Mouse (Mus musculus): ENCODE measurements at regions not wholly inside any gene's neighbourhood (a gene's known extent, or its start where the extent isn't known, plus 50 kb on each side); places are given as distances from the start of the nearest gene placed in this dataset.

DNA sequence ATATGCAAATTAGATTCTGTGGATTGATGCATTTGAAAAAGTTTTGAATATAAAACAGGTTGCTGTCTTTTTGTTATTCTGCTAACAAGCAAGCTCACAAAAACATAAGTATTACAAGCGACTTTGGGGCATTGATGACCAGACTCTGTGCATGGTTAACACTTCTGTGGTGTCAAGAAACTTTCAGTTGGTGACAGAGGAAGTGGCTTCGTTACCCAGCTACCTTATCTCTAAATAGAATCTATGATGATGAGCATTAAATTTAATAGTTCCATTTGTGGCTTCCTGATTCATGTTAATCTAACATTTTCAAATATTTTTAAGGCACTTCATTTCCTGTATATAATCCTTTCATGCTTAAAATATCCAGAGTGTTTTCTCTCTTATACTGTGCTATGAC lies 100.8 kb downstream of the Tm2d1 start:
- Histone ChIP-seq H3K27me3 (no peaks in the 10 kb centered on the region), H3K27ac (replicated peaks) (no peak overlapping the region), H3K9me3 (no peaks in the 10 kb centered on the region), H3K4me2 (replicated peaks) (no peak overlapping the region), H3K4me3 (no peak overlapping the region), H3K9ac (replicated peaks) (no peak overlapping the region), H3K4me1 (no peaks in the 10 kb centered on the region), H3K36me3 (no peaks in the 10 kb centered on the region)
- ATAC-seq (ENCODE audit: low FRiP score, low read depth), result no peak
- WGBS, result 72% methylated on average over 2 of the region's 2 CpGs

DNA sequence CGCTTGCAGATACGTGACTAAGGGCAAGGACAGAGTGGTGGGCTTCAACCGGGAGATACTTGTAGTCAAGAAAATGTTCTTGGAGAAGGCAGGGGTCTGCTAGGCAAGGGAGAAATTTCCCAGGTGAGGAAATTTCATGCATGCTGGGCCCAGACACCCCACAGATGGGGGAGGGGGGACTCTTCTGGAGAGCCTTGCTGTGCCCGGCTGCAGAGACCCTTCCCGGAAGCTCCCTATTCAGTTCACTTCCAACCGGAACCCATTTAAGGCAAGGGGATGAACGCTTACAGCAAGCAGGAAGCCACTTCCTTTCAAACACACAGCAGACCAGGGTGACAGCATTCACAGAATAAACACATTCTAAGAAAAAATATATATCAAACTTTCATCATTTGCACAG lies 124.8 kb downstream of the Tm2d1 start:
- WGBS, result 85% methylated on average over 7 of the region's 7 CpGs

DNA sequence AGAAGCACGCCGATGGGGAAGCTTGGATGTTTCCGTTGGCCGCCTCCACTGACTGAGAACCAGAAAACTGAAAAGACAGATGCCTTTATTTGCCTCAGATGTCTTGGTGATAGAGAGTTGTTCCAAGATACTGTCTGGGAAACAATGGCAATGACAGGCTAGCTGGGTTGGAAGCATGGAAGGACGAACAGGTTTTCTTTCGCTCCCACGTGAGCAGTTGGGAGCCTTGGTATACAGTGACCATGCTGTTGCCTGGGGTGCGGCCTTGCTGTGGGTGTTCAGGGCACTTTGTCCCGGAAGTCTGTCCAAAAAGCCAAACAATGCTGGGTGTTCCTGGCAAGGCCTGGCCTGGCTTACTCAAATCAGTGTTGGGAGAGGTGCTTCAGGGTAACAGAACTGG lies 125.4 kb downstream of the Tm2d1 start:
- WGBS, result 79% methylated on average over 9 of the region's 9 CpGs
- no peaks in the 10 kb centered on the region for H3K9me3 ChIP-seq
- H3K4me3 ChIP-seq, result no peak overlapping the region
- H3K9ac ChIP-seq (replicated peaks), result no peak overlapping the region
- H3K36me3 ChIP-seq, result no peaks in the 10 kb centered on the region
- no peaks in the 10 kb centered on the region for H3K27me3 ChIP-seq
- no peak for ATAC-seq (ENCODE audit: low FRiP score, low read depth)
- H3K4me1 ChIP-seq, result no peaks in the 10 kb centered on the region
- no peak overlapping the region for H3K27ac ChIP-seq (replicated peaks)
- H3K4me2 ChIP-seq (replicated peaks), result no peak overlapping the region

More for the DNA sequence above, 124.8 kb downstream of the Tm2d1 start:
- ATAC-seq (ENCODE audit: low FRiP score, low read depth), result no peak
- H3K27me3 ChIP-seq, result no peaks in the 10 kb centered on the region
- H3K4me1 ChIP-seq, result no peaks in the 10 kb centered on the region
- no peak overlapping the region for H3K9ac ChIP-seq (replicated peaks)
- H3K36me3 ChIP-seq, result no peaks in the 10 kb centered on the region
- H3K4me2 ChIP-seq (replicated peaks), result no peak overlapping the region
- no peak overlapping the region for H3K4me3 ChIP-seq
- no peak overlapping the region for H3K27ac ChIP-seq (replicated peaks)
- H3K9me3 ChIP-seq, result no peaks in the 10 kb centered on the region

DNA sequence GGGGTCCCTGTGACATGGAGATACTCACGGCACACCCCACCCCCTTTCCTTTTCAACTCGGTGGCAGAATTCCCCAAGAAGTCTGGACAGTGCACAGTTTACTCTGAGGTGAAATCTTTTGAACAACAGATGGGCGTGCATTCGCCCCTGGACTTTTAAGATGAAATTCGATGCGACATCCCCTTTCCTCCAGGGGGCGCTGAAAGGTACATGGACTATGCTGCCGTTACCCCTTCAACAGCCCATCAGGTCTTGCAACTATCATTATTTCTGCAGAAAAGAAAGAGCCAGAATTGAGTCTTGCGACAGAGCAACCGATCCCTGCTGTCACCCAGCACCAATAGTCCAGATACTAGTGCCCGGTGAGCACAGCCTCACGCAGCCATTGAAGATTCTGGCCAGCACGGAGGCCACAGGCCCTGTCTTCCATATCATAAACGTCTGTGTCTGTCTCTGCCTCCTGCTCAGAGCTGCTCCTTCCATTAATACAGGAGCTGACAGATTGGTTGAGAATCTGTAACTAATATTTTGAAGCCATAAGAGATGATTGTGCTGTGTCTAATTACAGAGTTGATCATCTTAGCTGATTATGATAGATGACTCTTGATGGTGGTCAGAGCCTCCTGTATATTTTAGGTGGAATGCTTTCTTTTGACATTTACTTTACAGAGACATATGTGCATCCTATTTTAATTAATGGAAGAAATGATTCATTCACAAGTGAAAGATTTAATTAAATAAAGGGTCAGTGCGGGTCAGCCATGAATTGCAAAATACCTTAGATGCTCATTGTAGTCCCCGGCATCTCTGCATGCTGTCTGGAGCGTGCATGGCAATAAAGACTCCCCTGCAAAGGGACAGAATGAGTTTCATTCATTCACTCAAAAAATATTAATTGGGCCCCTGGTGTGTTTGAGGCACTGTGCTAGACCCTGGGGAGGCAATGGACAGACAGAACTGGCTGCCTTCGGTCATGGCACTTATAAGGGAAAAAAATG lies 128.0 kb downstream of the Tm2d1 start:
- ATAC-seq (ENCODE audit: low FRiP score, low read depth), result peak; percentile 38; the same call in 1 of the 2 replicates
- Histone ChIP-seq H3K9ac (replicated peaks) (no peak overlapping the region), H3K9me3 (no peaks in the 10 kb centered on the region), H3K27me3 (no peaks in the 10 kb centered on the region), H3K4me2 (replicated peaks) (no peak overlapping the region), H3K27ac (replicated peaks) (no peak overlapping the region), H3K36me3 (no peaks in the 10 kb centered on the region), H3K4me3 (no peak overlapping the region), H3K4me1 (no peaks in the 10 kb centered on the region)
- WGBS, result 55% methylated on average over 18 of the region's 18 CpGs

DNA sequence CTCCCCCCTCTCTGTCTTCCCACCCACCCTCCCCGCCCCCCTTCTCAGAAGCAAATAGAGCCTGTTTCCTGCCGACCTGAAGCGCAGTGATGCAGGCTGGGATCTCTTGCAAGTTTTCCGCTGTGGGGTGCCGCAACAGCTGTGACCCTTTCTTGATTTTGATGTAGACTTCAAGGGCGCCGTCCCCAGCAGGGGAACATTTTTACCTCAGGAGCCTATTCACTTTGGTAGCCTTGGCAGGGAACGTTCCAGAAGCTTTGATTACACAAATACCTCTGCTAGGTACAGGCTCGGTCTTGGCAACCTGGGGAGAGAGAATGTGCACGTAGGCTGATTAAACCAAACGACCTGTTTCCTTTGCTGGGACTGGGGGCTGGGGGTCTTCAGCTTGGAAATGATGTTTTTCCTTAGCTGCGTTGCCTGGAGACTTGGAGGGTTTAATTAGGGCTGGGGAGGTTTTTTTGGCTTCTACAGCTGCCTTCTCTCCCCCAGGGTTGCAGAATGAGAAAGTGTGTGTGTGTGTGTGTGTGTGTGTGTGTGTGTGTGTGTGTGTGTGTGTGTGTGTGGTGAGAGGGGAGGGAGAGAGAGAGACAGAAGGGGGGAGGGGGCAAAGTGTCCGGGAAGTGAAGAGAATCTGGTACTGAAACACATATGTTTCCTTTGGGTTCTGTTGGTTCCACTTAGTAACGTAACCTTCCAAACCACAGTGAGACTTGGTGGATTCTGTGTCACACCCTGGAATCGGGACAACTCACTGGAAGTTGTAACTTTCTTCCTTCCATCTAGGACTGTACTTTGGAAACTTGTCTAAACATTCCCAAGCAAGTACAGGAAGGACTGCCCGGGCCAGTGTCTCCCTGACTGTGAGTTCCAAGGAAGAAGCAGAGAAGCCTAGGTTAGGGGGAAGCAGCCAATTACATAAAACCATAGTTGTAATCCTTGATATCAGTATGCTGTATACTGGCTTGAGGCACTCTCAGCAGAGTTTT lies 138.9 kb downstream of the Tm2d1 start:
- Histone ChIP-seq H3K4me2 (replicated peaks) (peak overlapping the region; percentile 49), H3K36me3 (no peaks in the 10 kb centered on the region), H3K27me3 (0 out of 2 replicates have a peak, but pooled peaks cover 3% of the 10 kb centered on the region), H3K4me3 (peak overlapping the region; percentile 25), H3K4me1 (peaks cover 21% of the 10 kb centered on the region), H3K27ac (replicated peaks) (peak overlapping the region; percentile 61), H3K9me3 (no peaks in the 10 kb centered on the region), H3K9ac (replicated peaks) (peak overlapping the region; percentile 2)
- ATAC-seq (ENCODE audit: low FRiP score, low read depth), result peak; percentile 80
- WGBS, result 12% methylated on average over 15 of the region's 16 CpGs

DNA sequence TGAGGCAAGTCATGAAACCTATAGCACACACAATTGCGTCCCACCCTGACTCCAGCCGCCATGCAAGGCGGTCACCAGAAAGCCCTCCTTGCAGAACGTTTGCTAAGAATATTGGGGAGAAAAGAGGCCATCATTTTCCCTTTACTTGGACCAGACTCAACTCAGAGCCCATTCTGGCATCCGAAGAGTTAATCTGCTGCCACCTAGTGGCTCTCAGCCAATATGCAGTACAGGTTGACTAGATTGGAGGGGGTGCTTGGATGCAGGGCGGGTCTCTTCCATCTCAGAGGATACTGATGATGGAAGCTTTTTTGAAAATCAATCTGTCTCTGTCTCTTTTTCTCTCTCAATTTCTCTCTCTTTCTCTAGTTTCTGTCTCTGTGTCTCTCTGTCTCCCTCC lies 139.6 kb downstream of the Tm2d1 start:
- peak overlapping the region; percentile 25 for H3K4me3 ChIP-seq
- ATAC-seq (ENCODE audit: low FRiP score, low read depth), result peak; percentile 90
- peak overlapping the region; percentile 61 for H3K27ac ChIP-seq (replicated peaks)
- H3K27me3 ChIP-seq, result 0 out of 2 replicates have a peak, but pooled peaks cover 3% of the 10 kb centered on the region
- WGBS, result 3% methylated on average over 6 of the region's 6 CpGs
- no peaks in the 10 kb centered on the region for H3K36me3 ChIP-seq
- H3K9ac ChIP-seq (replicated peaks), result peak overlapping the region; percentile 34
- H3K4me1 ChIP-seq, result peaks cover 21% of the 10 kb centered on the region
- no peaks in the 10 kb centered on the region for H3K9me3 ChIP-seq
- H3K4me2 ChIP-seq (replicated peaks), result peak overlapping the region; percentile 49

DNA sequence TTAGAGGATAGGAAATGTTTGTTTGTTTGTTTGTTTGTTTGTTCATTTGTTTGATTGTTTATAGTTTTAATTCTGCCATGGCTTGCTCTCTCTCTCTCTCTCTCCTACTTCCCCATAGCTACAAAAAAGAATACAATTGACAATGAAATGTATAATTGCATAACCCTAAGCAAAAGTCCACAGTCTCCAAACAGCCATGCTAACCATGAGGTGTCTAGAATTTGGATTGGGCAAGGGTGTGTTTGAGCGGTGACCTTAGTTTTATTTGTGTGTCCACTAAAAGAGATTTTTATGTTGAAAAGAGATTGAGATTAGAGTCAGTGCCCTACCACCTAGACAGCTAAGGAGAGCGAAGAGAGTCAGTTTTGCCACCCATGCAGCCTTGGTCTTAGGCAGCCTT lies 141.2 kb downstream of the Tm2d1 start:
- Histone ChIP-seq H3K9ac (replicated peaks) (no peak overlapping the region), H3K36me3 (no peaks in the 10 kb centered on the region), H3K4me1 (peaks cover 21% of the 10 kb centered on the region), H3K4me2 (replicated peaks) (no peak overlapping the region), H3K9me3 (no peaks in the 10 kb centered on the region), H3K27ac (replicated peaks) (no peak overlapping the region), H3K27me3 (0 out of 2 replicates have a peak, but pooled peaks cover 3% of the 10 kb centered on the region), H3K4me3 (no peak overlapping the region)
- no peak for ATAC-seq (ENCODE audit: low FRiP score, low read depth)
- WGBS, result 95% methylated on average over 2 of the region's 2 CpGs

DNA sequence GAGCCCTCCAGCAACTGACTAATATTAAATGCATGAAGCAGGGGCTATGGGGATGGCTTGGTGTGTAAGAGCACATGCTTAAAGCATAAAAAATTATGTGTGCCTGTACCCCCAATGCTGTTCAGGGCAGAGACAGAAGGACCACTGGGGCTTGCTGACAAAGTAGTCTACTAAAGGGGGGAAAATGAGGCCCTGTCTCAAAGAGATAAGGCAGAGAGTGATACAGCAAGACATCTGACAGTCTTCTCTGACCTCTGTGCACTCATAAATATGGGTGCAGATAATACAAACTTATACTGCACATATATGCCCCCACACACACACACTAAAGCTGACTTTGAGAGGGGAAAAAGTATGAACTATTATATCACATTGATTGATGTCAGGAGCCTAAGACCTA lies 142.8 kb downstream of the Tm2d1 start:
- H3K9ac ChIP-seq (replicated peaks), result no peak overlapping the region
- no peak overlapping the region for H3K4me3 ChIP-seq
- no peak for ATAC-seq (ENCODE audit: low FRiP score, low read depth)
- H3K4me2 ChIP-seq (replicated peaks), result no peak overlapping the region
- no peaks in the 10 kb centered on the region for H3K9me3 ChIP-seq
- H3K27ac ChIP-seq (replicated peaks), result no peak overlapping the region
- H3K36me3 ChIP-seq, result no peaks in the 10 kb centered on the region
- peaks cover 21% of the 10 kb centered on the region for H3K4me1 ChIP-seq
- H3K27me3 ChIP-seq, result 0 out of 2 replicates have a peak, but pooled peaks cover 3% of the 10 kb centered on the region

DNA sequence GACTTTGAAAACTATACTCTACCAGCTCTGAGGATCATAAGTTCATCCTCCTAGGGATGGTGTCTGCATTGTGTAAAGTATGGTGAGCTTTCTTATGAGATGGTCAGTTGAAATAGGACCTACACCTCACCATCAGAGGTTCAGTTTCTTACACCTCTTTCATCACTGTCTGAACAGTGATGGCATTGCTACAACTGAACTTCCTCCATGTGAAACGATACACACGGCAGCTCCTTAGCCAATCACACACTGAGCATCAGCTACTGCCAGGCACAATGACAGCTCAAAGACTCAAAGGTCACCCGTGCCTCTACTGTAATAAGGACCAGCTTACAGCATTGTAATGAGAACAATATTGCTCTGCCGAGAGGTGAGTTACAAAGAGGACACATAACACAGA lies 145.0 kb downstream of the Tm2d1 start:
- Histone ChIP-seq H3K27ac (replicated peaks) (no peak overlapping the region), H3K27me3 (no peaks in the 10 kb centered on the region), H3K9ac (replicated peaks) (no peak overlapping the region), H3K9me3 (no peaks in the 10 kb centered on the region), H3K4me1 (peaks cover 4% of the 10 kb centered on the region), H3K36me3 (no peaks in the 10 kb centered on the region), H3K4me2 (replicated peaks) (no peak overlapping the region), H3K4me3 (no peak overlapping the region)
- 74% methylated on average over 4 of the region's 4 CpGs for WGBS
- no peak for ATAC-seq (ENCODE audit: low FRiP score, low read depth)

DNA sequence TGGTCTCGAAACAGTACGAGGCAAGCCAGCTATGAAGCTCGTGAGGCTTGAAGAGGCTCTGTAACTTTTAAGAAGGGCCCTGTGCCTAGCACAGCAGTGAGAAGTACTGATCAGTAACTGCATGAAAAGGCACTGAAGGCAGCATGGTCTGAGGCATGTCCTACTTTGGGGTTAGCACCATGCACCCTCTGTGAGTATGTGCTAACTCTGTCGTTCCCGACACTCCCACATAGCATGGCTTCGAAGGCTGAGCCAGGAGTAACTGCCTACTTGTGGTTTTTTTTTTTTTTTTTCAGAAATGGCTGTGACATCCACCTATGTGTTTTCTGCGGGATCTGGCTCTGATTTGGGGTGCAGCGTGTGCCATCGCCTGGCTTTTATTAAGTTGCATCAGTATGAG lies 145.6 kb downstream of the Tm2d1 start:
- Histone ChIP-seq H3K4me3 (no peak overlapping the region), H3K27me3 (no peaks in the 10 kb centered on the region), H3K9ac (replicated peaks) (no peak overlapping the region), H3K4me2 (replicated peaks) (no peak overlapping the region), H3K9me3 (no peaks in the 10 kb centered on the region), H3K4me1 (no peaks in the 10 kb centered on the region), H3K36me3 (no peaks in the 10 kb centered on the region), H3K27ac (replicated peaks) (no peak overlapping the region)
- WGBS, result 78% methylated on average over 9 of the region's 9 CpGs
- ATAC-seq (ENCODE audit: low FRiP score, low read depth), result no peak

DNA sequence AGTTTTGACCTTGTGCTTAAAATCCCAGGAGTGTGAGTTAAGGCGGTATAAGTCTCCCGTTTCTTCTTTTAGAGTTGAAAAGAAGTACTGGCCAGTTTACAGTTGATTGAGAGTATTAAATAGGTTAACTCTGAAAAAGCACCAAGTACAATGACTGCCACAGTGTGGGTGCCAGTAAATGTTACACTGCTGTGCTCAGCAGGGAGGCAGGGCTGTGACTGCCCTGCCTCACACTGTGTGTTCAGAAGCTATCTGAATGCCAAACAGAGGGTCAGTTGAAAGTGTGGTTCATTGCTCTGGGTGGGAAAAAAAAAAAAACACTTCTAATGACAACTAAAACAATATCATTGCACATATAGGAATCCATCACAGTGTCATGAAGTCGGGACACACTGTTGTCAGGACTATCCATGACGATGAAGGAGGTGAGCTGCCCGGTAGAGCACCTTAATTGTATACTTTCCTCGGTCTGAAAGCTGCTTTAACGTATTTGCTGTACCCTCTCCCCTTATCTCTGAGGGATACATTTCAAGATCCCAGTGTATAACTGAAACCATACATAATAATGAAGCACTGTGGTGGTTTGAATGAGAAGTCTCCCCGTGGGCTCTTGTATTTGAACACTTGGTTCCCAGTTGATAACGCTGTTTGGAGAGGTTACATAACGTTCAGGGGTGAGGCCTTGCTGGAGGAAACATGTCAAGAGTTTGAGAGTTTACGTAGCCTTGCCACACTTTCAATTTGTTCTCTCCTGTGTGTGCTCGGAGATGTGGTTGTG lies 146.9 kb downstream of the Tm2d1 start:
- H3K9me3 ChIP-seq, result no peaks in the 10 kb centered on the region
- no peak overlapping the region for H3K4me2 ChIP-seq (replicated peaks)
- H3K36me3 ChIP-seq, result no peaks in the 10 kb centered on the region
- H3K4me3 ChIP-seq, result no peak overlapping the region
- H3K4me1 ChIP-seq, result no peaks in the 10 kb centered on the region
- ATAC-seq (ENCODE audit: low FRiP score, low read depth), result no peak
- no peak overlapping the region for H3K27ac ChIP-seq (replicated peaks)
- no peaks in the 10 kb centered on the region for H3K27me3 ChIP-seq
- 63% methylated on average over 12 of the region's 12 CpGs for WGBS
- no peak overlapping the region for H3K9ac ChIP-seq (replicated peaks)

Measured in midbrain, embryonic 12.5 days (tissue).